Mouse (Mus musculus): Measurements from ENCODE around the gene Soat2.

Gene Soat2

DNA sequence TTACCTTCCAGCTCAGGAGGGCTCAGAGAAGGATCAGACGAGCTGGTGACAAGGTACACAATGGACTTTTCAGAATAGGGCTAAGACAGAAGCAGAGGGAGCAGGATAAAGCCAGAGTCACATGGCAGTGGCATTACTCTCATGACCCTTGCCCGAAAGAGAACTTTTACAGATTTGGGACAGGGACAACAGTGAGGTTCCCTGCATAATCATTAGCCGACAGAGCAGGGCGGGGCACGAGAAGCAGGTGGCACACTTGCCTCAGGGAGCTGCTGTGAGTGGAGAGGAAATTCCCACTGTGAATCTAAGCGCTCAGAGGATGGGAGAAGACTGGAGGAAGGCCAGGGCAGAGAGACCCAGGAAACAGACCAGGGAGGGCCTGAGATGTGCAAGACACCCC is 38.6 kb downstream of the Soat2 start:
- DNase-seq (ENCODE audit: low spot score in 2 of 2), result no peak

DNA sequence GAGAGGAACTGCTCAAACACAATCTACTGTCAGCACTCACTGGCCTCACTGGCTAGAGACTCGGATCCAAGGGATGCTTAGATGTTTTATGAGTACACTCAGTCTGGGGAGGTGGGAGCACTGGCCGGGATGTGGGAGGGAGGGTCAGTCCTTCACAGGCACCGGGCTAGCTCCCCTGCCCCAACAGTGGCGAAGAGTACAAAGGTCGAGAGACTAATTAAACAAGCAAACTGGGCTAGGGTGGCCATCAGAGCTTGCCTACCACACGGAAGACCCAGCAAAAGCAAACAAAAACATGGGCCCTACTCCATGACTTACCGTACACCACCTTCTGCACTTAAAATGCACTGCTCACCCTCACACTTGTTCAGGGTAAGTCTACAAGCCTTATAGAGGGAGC is 41.4 kb downstream of the Soat2 start:
- DNase-seq (ENCODE audit: low spot score in 2 of 2), result no peak

- no peak for DNase-seq (ENCODE audit: low spot score in 2 of 2)
Measured at GRCm38 (mm10) chr15:102192271-102192812, 42.0 kb downstream of the Soat2 start.

DNA sequence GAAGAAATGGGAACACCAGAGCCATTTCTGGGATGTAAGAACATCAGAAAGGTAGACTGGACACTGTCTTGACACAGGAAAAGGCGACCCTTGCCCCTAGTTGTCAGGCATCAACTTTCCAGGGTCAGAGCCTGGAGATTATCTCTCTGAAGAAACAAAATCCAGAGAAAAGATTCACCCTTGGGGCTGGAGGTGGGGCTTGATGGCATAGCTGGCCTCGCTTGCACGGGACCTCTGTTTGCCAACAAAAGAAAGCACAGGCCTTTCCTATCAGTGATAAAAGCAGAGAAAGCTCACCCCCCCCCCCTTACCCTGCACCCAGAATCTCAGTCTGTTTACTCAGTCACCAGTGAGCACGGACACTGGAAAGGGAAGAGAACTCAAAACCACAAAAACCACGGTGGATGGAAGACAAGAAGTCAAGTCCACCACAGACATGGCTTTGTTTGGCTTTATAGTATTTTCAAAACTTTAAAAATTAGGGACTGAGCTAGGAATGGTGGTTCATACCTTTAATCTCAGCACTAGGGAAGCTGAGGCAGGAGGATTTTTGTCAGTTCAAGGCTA is 42.6 kb downstream of the Soat2 start:
- DNase-seq (ENCODE audit: low spot score in 2 of 2), result no peak

GRCm38 (mm10) chr15:102193652-102194051 is 43.3 kb downstream of the Soat2 start:
- no peak for DNase-seq (ENCODE audit: low spot score in 2 of 2)

DNA sequence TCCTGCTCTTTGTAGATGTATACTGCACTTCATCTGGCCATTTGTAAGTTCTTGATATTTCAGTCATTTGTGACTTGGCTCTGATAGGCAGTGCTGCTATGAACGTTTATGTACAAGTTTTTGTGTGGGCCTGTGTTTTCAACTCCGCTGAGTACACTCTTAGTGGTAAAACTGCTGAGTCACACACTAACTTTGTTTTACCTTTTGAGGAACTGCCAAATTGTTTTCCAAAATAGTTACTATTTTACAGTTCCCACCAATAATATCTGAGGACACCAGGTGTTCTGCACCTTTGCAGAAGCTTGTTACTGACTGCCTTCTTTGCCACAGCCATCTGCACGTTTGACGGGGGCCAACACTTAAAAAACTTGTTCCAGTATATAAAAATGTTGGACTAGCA is 44.1 kb downstream of the Soat2 start:
- no peak for DNase-seq (ENCODE audit: low spot score in 2 of 2)

DNA sequence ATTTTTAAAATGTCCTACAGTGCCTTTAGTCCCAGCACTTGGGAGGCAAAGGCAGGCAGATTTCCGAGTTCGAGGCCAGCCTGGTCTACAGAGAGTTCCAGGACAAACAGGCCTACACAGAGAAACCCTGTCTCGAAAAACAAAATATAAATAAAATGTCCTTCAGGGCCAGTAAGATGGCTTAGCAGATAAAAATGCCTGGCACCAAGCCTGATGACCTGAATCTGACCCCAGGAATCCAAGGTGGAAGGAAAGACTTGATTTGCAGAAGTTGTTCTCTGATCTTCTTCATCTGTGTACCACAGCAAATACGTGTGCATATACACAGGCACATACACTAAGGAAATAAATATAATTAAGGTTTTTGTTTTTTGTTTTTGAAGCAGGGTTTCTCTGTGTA is 45.0 kb downstream of the Soat2 start:
- no peak for DNase-seq (ENCODE audit: low spot score in 2 of 2)

GRCm38 (mm10) chr15:102198841-102199240 is 48.5 kb downstream of the Soat2 start:
- no peak for DNase-seq (ENCODE audit: low spot score in 2 of 2)

GRCm38 (mm10) chr15:102202971-102203834 is 52.9 kb downstream of the Soat2 start, which contains the start of gene Zfp740:
Zfp740 (plus strand) TSS chr15:102203249.
- peak; percentile 92 to 96 for DNase-seq (ENCODE audit: low spot score in 2 of 2)

GRCm38 (mm10) chr15:102203835-102204381 is 53.6 kb downstream of the Soat2 start:
- peak; percentile 36 to 71 for DNase-seq (ENCODE audit: low spot score in 2 of 2)

DNA sequence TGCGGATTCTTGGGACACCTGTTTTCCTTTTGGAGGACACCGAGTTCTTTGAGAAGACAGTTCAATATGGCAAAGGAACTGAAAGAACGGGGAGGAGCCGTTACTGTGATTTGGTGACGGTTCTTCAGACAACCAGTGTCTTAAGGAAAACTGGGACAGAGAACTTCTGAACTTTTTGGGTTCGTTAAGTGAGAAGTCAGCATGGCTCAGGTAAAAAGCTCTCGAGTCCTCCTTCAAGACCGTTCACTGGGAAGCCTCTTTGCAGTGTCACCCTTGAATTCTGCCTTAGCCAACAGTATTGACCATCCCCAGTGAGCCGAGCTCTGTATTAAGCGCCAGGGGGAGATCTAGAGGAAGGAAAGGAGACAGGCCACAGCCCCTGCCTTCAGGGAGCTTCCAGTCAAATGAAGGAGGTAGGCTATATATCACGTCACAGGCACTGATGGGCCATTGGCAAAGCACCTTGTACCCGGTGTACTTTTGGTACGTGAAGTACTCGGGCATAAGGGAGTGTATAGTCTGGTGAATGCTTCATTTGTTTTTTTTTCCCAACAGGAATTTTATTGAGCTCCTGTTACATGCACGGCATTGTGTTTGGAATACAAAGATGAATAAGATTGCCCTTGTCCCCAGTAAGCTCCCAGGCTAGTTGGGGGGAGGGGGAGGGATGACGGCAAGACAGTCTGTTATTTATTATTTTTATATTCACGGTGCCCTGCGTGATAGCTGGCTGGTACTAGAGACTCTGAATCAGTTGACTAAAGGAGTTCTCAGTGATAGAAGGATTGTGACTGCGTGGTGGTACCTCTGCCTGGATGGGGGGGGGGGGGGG is 54.6 kb downstream of the Soat2 start, which contains the start of gene Csad:
Csad (minus strand) TSS at position 51 of the 832 bp plus-strand sequence.
- no peak for DNase-seq (ENCODE audit: low spot score in 2 of 2)

DNA sequence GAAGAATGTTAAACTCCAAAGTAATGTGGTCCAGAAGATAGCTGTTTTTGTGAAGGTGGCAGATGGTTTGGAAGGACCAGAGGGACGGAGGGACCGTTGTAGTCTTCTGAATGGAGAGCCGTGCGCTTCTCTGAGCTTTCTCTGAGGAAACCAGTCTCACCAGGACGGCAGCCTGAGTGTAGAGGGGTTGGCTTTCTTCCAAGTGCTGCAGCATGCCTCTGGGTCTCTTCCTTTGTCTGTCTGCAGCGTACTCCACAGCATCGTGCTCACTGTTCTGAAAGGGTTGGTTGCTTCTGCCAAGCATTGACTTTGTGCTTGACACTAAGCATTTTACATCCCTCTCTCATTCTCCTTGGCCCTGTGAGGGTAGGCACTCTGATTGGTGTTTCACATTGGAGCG is 55.5 kb downstream of the Soat2 start:
- peak in 1 of 2 experiments; percentile 55 for DNase-seq (ENCODE audit: low spot score in 2 of 2)

GRCm38 (mm10) chr15:102207351-102207750 is 57.0 kb downstream of the Soat2 start:
- no peak for DNase-seq (ENCODE audit: low spot score in 2 of 2)

DNA sequence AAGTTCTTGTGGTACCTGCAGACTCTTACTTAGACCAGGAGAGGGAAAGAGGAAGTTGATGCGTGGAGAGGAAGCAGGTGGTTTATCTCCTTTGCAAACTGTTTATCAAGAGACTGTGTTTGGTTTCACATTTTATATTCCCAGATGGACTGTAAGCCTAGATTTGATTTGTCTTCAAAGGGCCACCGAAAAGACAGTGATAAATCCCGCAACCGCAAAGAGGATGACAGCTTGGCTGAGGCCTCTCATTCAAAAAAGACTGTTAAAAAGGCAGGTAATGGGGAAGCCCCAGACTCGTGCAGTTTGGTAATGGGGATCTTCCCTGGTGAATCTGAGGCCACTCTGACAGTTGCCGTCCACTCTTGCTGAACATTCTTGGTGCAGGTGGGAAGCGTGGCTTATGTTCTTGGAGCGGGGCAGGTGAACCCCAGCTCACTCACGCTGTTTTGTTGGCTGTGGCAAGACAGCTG is 57.8 kb downstream of the Soat2 start:
- no peak for DNase-seq (ENCODE audit: low spot score in 2 of 2)

GRCm38 (mm10) chr15:102209114-102209513 is 58.8 kb downstream of the Soat2 start:
- DNase-seq (ENCODE audit: low spot score in 2 of 2), result no peak

GRCm38 (mm10) chr15:102210816-102211215 is 60.5 kb downstream of the Soat2 start:
- DNase-seq (ENCODE audit: low spot score in 2 of 2), result no peak

- no peak for DNase-seq (ENCODE audit: low spot score in 2 of 2)
Measured at GRCm38 (mm10) chr15:102211895-102212294, 61.6 kb downstream of the Soat2 start.

All from cerebellum, postnatal 4 days (tissue).